Mouse (Mus musculus) embryo, embryonic 11.5 days (tissue): ENCODE data around the gene Borcs7.
"Not testable (repeated sequence)": the region's sequence is repeated elsewhere in the genome, so short reads cannot be mapped to it uniquely, and the experiment has no call there.

Experiments
- DNase-seq: peaks from one replicate; pipeline ENCODE4 v3.0.0-alpha.2; 2012; ENCODE audit warnings: low read depth, low spot score

Gene Borcs7

GRCm38 (mm10) chr19:46714234-46714633 is 24.5 kb downstream of the Borcs7 start:
- DNase-seq = no peak

DNA sequence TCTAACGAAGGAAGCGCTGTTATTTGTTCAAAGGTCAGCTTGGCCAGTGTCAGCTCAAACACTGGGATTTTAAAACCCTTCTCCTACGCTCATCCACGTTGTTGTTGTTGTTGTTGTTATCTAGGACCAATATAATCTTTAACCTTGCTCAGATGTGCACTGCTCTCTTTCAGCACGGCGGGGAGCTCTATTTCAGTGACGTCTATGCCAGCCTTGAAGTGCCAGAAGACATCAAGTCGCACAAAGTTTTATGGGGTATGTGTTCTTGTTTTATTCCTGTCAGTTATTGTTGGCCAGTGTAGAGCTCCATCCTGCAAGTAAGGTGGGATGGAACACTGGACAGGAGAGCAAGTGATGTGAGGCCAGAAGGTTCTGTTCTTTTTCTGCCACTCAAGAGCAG is 25.3 kb downstream of the Borcs7 start:
- DNase-seq = no peak

- no peak for DNase-seq
Observed at GRCm38 (mm10) chr19:46718150-46718549, 28.4 kb downstream of the Borcs7 start.

DNA sequence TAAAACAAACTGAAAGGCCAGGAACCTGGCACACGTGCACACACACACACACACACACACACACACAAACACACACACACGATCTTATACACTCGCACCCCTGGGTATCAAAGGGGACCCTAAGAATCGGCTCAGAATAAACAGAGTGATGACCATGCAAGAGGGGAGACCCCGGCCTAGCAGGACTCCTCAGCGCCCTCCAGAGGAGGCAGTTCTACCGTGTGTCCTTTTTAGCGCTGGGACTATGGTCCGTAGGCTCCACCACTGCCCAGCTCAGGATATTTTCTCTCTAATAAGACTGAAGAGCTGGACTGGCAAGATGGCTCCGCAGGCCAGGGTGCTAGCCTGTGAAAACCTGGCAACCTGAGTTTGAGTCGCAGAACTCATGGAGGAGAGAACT is 34.7 kb downstream of the Borcs7 start:
- DNase-seq = no peak

GRCm38 (mm10) chr19:46726142-46726541 is 36.4 kb downstream of the Borcs7 start:
- DNase-seq = no peak

- DNase-seq = no peak
Observed at GRCm38 (mm10) chr19:46727140-46727736, 37.5 kb downstream of the Borcs7 start.

- no peak for DNase-seq
Observed at GRCm38 (mm10) chr19:46727945-46728540, 38.3 kb downstream of the Borcs7 start.

GRCm38 (mm10) chr19:46728909-46729308 is 39.2 kb downstream of the Borcs7 start:
- no peak for DNase-seq

DNA sequence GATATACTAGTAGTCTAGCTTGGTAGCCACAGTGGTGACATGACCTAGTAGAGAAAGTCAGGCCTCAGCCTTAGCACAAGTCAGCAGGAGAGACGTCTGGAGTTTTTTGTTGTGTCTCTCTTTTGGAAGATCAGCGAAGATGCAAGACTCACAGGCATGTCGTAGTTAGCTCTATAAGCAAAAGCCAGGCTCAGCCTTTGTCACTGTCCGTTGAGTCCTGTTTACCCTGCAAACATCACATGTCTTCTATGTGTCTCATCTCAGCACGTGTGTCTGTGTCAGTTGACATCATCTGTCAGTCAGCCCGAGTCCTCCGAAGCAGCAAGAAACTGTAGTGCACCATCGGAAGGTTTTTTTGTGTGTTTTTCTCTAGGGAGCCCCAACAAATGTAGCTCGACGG is 41.6 kb downstream of the Borcs7 start:
- no peak for DNase-seq

DNA sequence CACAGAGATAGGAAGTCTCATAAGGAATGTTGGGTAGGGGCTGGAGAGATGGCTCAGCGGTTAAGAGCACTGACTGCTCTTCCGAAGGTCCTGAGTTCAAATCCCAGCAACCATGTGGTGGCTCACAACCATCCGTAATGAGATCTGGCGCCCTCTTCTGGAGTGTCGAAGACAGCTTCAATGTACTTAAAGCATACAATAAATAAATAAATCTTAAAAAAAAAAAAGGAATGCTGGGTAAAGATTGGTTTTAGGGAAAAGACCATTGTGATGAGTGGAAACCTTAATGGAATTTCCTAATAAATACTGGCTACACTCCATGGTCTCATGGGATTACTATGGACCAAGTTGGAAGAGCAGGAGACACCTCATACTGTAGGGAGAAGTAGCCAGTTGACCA is 43.0 kb downstream of the Borcs7 start:
- not testable (repeated sequence) for DNase-seq

GRCm38 (mm10) chr19:46733626-46734025 is 43.9 kb downstream of the Borcs7 start:
- DNase-seq = no peak

DNA sequence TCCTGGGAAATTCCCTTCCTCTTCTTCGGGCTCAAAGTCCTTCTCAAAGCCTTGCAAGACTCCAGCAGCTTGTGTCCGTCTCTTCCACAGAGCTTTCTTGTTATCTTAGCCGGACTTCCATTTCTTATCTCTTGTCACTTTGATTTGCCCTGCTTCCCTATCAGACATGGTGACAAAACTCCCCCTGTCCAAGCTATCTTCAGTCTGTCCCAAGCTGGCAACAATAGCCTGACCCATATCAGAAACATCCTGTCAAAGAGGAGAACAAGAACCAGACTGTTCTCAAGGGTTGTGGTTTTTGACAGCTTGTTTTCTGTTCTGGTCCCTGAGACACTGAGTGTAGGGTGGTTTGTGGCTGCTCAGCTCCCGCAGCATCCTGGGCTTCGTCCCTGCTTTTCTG is 45.5 kb downstream of the Borcs7 start:
- DNase-seq = no peak

GRCm38 (mm10) chr19:46737106-46737505 is 47.4 kb downstream of the Borcs7 start:
- DNase-seq = no peak

- peak; percentile 48 for DNase-seq
Observed at GRCm38 (mm10) chr19:46740341-46741008, 50.8 kb downstream of the Borcs7 start.

- DNase-seq = no peak
Observed at GRCm38 (mm10) chr19:46741574-46741973, 51.9 kb downstream of the Borcs7 start.

GRCm38 (mm10) chr19:46744681-46745080 is 55.0 kb downstream of the Borcs7 start:
- no peak for DNase-seq

GRCm38 (mm10) chr19:46747799-46748198 is 58.1 kb downstream of the Borcs7 start:
- DNase-seq = no peak

DNA sequence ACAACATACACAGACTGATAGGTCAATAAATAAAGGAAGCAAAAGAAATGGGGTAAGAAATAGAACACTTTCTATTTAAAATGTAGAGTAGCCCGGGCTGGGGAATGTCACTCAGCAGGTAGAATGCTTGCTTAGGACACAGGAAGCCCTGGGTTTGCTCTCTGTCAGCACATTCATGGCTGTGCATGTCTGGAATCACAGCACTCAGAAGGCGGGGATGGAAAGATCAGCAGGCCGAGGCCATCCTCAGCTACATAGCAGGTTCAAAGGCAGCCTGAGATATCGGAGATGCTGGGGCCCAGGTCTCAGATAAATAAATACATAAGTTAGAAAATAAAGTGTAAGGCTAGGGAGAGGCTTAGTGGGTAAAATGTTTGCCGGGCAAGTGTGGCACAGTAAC is 62.5 kb downstream of the Borcs7 start:
- no peak for DNase-seq
